Mouse (Mus musculus) kidney, postnatal 0 days (tissue): ENCODE measurements around the gene Fermt1. TPM values are rescaled to one million over a fixed set of nuclear protein-coding genes. Genes with fewer than 3 reads are reported as not detected.
A peak's percentile ranks its signal among the peaks of the same experiment; 100 is the strongest.

Source experiments
- ATAC-seq: fragments of 200-750 bp; cut with Nextera tagmentation; replicated peaks from 2 replicates; pipeline ENCODE4 v1.8.0; 2017; ENCODE audit warnings: low read depth, moderate number of reproducible peaks, moderate TSS enrichment, moderate library complexity; ENCODE audit not compliant: low FRiP score
- DNase-seq: peaks from one replicate; pipeline ENCODE4 v3.0.0-alpha.2; 2016; ENCODE audit warnings: low spot score
- H3K27ac ChIP-seq: fragments of 300-500 bp; sonication (generic); 2 replicates; pipeline ENCODE4 v1.5.1; 2014; ENCODE audit warnings: mild to moderate bottlenecking
- H3K27me3 ChIP-seq: fragments of 300-500 bp; sonication (generic); 2 replicates; pipeline ENCODE4 v1.6.1; 2014; ENCODE audit warnings: low read length, mixed read lengths; ENCODE audit not compliant: insufficient read depth
- H3K36me3 ChIP-seq: fragments of 300-500 bp; sonication (generic); 2 replicates; pipeline ENCODE4 v1.6.1; 2014; ENCODE audit warnings: low read length, mixed read lengths; ENCODE audit not compliant: insufficient read depth
- H3K4me1 ChIP-seq: fragments of 300-500 bp; sonication (generic); replicated peaks from 2 replicates; pipeline ENCODE4 v1.6.1; 2014; ENCODE audit warnings: antibody characterized with exemption, low read length, mixed read lengths; ENCODE audit not compliant: insufficient read depth
- H3K4me2 ChIP-seq: fragments of 300-500 bp; sonication (generic); 2 replicates; pipeline ENCODE4 v1.6.1; 2014; ENCODE audit warnings: mild to moderate bottlenecking, low read length, moderate library complexity, mixed read lengths
- H3K4me3 ChIP-seq: fragments of 300-500 bp; sonication (generic); replicated peaks from 2 replicates; pipeline ENCODE4 v1.5.1; 2014; ENCODE audit warnings: low read depth, low read length
- H3K9ac ChIP-seq: fragments of 300-500 bp; sonication (generic); 2 replicates; pipeline ENCODE4 v1.6.1; 2014; ENCODE audit warnings: low read depth, low read length
- H3K9me3 ChIP-seq: fragments of 300-500 bp; sonication (generic); replicated peaks from 2 replicates; pipeline ENCODE4 v1.6.1; 2016; ENCODE audit warnings: low read length, inconsistent platforms, mixed read lengths
- CTCF ChIP-seq: IDR thresholded peaks from 2 replicates; pipeline ENCODE4 v1.5.1; 2016; ENCODE audit warnings: antibody characterized with exemption, low read depth, mild to moderate bottlenecking, moderate library complexity
- WGBS: fragments of 180-500 bp; shearing (Covaris S2); extraction: QIAGEN DNeasy Blood & Tissue Kit; methylation state at CpG from one replicate; pipeline ENCODE4 v1.1.7; 2014; 5-methylcytosine and 5-hydroxymethylcytosine counted together
- polyA plus RNA-seq: library from polyadenylated mRNA; unstranded; fragments of >200 nt; fragmentation: Nextera tagmentation; extraction: Ambion mirVana; gene quantifications from 2 replicates; pipeline ENCODE4 v1.2.1, GENCODE M21; 2015

The Fermt1 gene
- polyA plus RNA-seq: 21.8 and 22.5 TPM in 2 replicates

DNA sequence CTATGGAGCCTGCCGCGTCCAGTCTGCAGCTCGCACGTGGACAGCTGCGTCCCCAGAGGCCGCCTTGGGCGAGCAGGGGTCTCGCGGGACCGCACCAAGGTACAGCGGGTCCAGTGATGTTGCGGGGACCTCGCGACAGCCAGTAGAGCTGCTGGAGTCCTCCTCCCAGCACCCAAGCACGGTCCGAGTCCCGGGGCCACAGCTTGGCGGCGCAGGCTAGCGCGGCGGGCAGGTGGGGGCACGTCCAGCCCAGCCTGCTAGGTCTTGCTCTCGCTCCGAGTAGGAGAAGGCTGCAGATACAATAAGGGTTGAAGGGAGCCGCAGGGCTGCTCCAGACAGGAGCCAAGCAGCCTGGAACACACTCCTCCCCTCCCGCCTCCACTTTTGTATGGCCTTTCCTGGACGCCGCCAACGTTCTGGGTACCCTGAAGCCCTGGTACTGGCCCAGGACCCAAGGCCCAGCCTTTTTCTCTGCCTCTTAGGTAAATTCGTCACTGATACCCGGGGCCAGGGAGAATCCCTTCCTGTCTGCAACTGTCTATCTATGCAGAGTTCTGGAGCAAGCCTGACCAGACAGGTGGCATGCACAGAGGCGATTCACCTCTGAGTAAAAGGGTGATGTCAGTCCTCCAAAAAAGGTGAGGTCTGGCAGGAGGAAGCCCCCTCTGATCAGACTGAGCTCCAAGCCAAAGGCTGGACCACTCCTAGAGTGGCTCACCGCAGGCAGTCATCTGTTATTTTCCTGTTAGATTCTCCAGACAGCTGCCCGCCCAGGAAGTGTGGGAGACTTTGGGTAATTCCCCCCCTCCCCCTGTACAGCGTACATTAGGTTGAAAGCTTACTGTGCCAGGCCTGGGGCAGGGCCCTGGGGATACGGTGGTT is at the start of gene Fermt1:
TSS of gene Fermt1 (minus strand) at position 581 of the 882 bp plus-strand sequence.
- 2% methylated on average over 37 of the region's 37 CpGs for WGBS
- H3K27ac ChIP-seq: peak within 1 kb of the TSS; percentile 85

DNA sequence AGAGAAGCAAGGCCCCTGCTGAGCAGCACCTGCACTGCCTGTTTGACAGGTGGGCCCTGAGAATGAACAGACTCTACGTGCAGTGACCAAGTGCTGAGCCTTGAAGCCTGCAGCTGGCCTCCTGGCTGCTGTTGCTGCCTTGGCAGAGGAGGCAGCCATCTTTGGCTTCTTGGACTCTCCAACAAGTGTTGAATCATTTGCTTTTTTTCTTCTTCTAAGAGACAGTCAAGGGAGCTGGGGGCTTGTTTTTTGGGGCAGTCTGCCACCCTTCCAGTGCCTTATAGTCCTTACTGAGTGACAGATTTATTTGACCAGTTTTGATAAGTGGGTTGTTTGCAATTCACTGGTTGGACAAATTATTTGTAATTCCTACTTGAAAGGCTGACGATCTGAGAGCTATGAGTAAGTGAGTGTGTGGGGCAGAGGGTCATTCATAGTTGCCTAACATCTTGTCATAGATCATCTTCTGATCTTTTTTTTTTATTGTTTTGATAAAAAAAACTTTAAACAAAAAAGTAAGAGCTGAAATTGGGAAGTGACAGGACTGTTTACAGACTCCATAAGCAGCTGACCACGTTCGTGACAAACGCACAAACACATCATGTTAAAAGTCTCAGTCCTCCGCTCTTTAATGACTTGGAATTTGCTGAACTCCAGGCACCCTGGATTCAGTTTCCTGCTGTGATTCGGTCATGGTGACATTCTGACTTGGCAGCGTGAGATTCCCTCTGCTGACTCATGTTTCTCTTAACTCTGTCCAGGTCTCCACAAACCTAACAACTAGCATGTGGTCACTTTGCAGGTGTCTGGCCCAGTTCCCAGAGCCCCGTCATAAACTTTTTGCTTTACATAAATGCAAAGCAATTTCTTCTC is 47.2 kb upstream of the Fermt1 start:
- Histone ChIP-seq H3K9me3 (no peaks in the 10 kb centered on the region), H3K27me3 (no peaks in the 10 kb centered on the region), H3K4me1 (no peaks in the 10 kb centered on the region), H3K4me2 (no peak overlapping the region), H3K36me3 (no peaks in the 10 kb centered on the region), H3K27ac (no peak overlapping the region), H3K4me3 (no peak overlapping the region), H3K9ac (no peak overlapping the region)
- TF ChIP-seq CTCF: no peak
- no peak for ATAC-seq
- 39% methylated on average over 9 of the region's 9 CpGs for WGBS
- DNase-seq: peak; percentile 33

More for the DNA sequence above, at the start of gene Fermt1:
- peak within 1 kb of the TSS; percentile 49 for H3K9ac ChIP-seq
- 0 out of 2 replicates have a peak, but pooled peaks cover 10% of the 10 kb centered on the region for H3K27me3 ChIP-seq
- ATAC-seq (peak; percentile 91), DNase-seq (peak; percentile 15)
- H3K4me3 ChIP-seq: peak within 1 kb of the TSS; percentile 37
- no peaks in the 10 kb centered on the region for H3K36me3 ChIP-seq
- 0 out of 2 replicates have a peak, but pooled peaks cover 10% of the 10 kb centered on the region for H3K4me1 ChIP-seq
- TF ChIP-seq CTCF: no peak
- H3K9me3 ChIP-seq: no peaks in the 10 kb centered on the region
- peak within 1 kb of the TSS; percentile 62 for H3K4me2 ChIP-seq

DNA sequence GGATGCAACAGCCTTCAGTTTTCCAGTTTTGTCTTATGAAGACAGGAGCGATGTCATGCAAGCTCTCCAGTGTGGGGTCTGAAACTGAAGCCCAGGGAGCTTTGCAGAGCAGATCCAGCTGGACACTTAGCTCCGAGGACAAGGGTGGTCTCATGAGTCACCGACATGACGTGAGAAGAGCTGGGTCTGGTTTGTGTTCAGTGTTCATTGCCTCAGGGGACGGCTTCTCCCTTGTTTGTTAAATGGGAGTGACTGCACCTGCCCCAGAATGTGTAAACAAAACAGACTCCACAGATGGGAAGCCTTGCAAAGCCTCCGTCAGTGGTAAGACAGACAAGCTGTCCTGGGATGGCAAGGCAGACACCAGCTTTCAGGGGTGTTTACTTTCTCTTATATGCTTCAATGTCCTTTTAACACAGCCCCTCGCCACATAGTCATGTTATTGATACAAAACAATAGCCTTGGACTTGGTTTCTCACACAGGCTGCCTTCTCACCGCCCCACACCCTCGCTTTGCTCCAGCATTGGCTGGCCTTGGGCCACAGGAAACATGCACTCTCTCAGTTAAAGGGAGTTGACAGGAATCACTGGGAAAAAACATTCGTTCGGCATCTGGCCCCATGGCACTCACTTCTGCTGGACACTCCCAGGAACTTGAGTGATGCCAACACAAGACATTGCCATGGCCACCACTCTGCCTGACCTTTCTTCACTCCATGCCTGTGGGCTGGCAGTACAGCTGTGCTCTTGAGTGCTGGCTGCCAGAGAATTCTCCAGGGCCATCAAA is 44.3 kb upstream of the Fermt1 start:
- no peaks in the 10 kb centered on the region for H3K36me3 ChIP-seq
- H3K27ac ChIP-seq: no peak overlapping the region
- peak; percentile 36 for DNase-seq
- whole genome bisulfite sequencing: 51% methylated on average over 11 of the region's 11 CpGs
- H3K4me2 ChIP-seq: no peak overlapping the region
- no peaks in the 10 kb centered on the region for H3K4me1 ChIP-seq
- no peak overlapping the region for H3K4me3 ChIP-seq
- ATAC-seq: no peak
- H3K27me3 ChIP-seq: no peaks in the 10 kb centered on the region
- no peaks in the 10 kb centered on the region for H3K9me3 ChIP-seq
- TF ChIP-seq CTCF: no peak
- H3K9ac ChIP-seq: no peak overlapping the region

DNA sequence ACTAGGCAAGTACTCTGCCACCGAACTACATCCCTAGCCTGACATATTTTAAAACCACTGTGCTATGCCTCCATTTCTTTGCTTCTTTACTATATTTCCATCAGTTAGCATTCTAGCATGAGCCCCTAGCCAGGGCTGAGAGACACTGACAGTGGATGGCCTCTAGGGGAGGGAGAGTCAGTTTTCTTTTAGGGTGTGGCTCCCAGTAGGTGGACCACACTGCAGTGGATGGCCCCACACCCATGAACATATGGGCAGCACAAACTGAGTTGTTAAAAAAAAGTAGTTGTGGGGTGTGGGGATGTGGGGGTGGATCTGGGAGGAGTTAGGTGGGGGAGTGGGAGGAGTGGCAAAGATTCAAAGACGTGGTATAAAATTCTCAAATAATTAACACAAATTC is 27.6 kb upstream of the Fermt1 start:
- Histone ChIP-seq H3K9me3 (no peaks in the 10 kb centered on the region), H3K36me3 (no peaks in the 10 kb centered on the region), H3K27ac (no peak overlapping the region), H3K4me1 (no peaks in the 10 kb centered on the region), H3K4me2 (no peak overlapping the region), H3K27me3 (no peaks in the 10 kb centered on the region), H3K4me3 (no peak overlapping the region), H3K9ac (no peak overlapping the region)
- WGBS: 90% methylated on average over 2 of the region's 2 CpGs
- TF ChIP-seq CTCF: no peak
- DNase-seq (no peak), ATAC-seq (no peak)

DNA sequence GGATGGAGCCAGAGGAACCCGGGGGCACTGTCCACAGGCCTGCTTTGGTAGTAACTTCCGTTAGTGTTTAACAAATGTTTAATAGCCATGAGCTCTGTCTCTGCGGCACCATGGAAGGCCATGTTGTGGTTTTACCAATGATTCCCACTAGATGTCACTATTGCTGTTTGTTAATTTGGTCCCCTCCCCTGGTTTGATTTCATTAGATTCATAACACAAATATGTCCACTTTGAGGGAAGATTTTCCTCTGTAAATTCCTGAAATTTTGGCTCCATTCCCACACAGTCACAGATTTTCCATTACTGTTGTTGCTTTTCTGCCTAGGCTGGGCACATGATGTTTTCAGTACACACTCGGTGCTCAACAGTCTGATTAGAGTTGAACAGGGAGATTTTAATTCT is 25.1 kb upstream of the Fermt1 start:
- H3K4me2 ChIP-seq: no peak overlapping the region
- peak; percentile 79 for DNase-seq
- H3K27me3 ChIP-seq: no peaks in the 10 kb centered on the region
- no peak overlapping the region for H3K4me3 ChIP-seq
- no peaks in the 10 kb centered on the region for H3K36me3 ChIP-seq
- WGBS: 26% methylated on average over 4 of the region's 4 CpGs
- TF ChIP-seq CTCF: peak; percentile 71
- H3K9ac ChIP-seq: no peak overlapping the region
- no peak for ATAC-seq
- H3K27ac ChIP-seq: no peak overlapping the region
- H3K9me3 ChIP-seq: no peaks in the 10 kb centered on the region
- no peaks in the 10 kb centered on the region for H3K4me1 ChIP-seq
